Comparison of ENCODE assay signal across 9 mouse cellular contexts in genomic region chr17:14960520-14960919, GRCm38 (mm10). TPM values are rescaled to one million over a fixed set of nuclear protein-coding genes. Genes with fewer than 3 reads are reported as not detected.
DNase-seq lines count a peak whose midpoint lies in the region; TF ChIP-seq lines count a peak whose summit lies in the region.
"Had no signal": no experiment of that assay in that cellular context is flagged by ENCODE, and none has a peak within 500 bp of the region (broad histone marks: within the 10 kb centered on the region; RNA-seq: fewer than 3 reads in every experiment).

No protein-coding gene starts in this region.

- no peak overlapping the region for H3K27ac ChIP-seq in embryonic fibroblast, embryonic 13.5 days (ENCODE audit: insufficient read depth, low read length)
- peak overlapping the region; percentile 88 for H3K27ac ChIP-seq in hindbrain, embryonic 10.5 days

- WGBS in hindbrain, embryonic 10.5 days: under 1% methylated on average over 21 of the region's 23 CpGs

- TF ChIP-seq POLR2A in embryonic fibroblast, embryonic 13.5 days (IDR thresholded peaks at IDR 0.05; ENCODE audit: low read depth, low read length): no peak

- peak overlapping the region; percentile 100 for H3K4me3 ChIP-seq in embryonic fibroblast, embryonic 13.5 days (ENCODE audit: insufficient read depth, low read length)
- H3K4me3 ChIP-seq in hindbrain, embryonic 10.5 days: peak overlapping the region; percentile 77

- H3K9me3 ChIP-seq in hindbrain, embryonic 10.5 days: no peaks in the 10 kb centered on the region

- peaks cover 11% of the 10 kb centered on the region for H3K36me3 ChIP-seq in hindbrain, embryonic 10.5 days

- H3K27me3 ChIP-seq in hindbrain, embryonic 10.5 days (ENCODE audit: insufficient read depth, poor library complexity, severe bottlenecking): no peaks in the 10 kb centered on the region

- no peak for TF ChIP-seq CTCF in embryonic fibroblast, embryonic 13.5 days (IDR thresholded peaks at IDR 0.05; ENCODE audit: borderline replicate concordance, insufficient read depth, low read length)

- DNase-seq in adrenal gland, adult 18-20 months (ENCODE audit: low spot score in 2 of 2): peak; percentile 31 to 40
- DNase-seq in adrenal gland, adult 2 months: no peak
- DNase-seq in ZHBTc4 (ENCODE audit: low read depth, low spot score): peak; percentile 32
- DNase-seq in hindbrain, embryonic 10.5 days (ENCODE audit: low spot score): peak; percentile 26
- peak; percentile 48 for DNase-seq in liver
- peak; percentile 49 for DNase-seq in neural tube, embryonic 10.5 days (ENCODE audit: extremely low spot score, low spot score)
- DNase-seq in thymus, postnatal 36 days: peak; percentile 32 to 52

- no peaks in the 10 kb centered on the region; the same call in 1 of the 2 replicates for H3K4me1 ChIP-seq in embryonic fibroblast, embryonic 13.5 days (ENCODE audit: control insufficient read depth, insufficient read depth, low read length)
- peaks cover 12% of the 10 kb centered on the region for H3K4me1 ChIP-seq in hindbrain, embryonic 10.5 days (replicated peaks)

RNA-seq across cellular contexts. Expression of gene Phf10, which starts 0.6 kb away (rescaled TPM):
- 10 to 100 TPM; 39.0 to 57.3 TPM for total RNA-seq in adrenal gland, adult 18-20 months (2021)
- total RNA-seq in adrenal gland, adult 2 months (2021): 10 to 100 TPM; 45.2 to 59.4 TPM
- polyA plus RNA-seq in adrenal gland, adult 2 months (2012; rRNA removed): 4.8 and 6.8 TPM in 2 replicates
- 92.6 and 136 TPM in 2 replicates for polyA plus RNA-seq in embryonic fibroblast, embryonic 13.5 days (2011; ENCODE audit: insufficient read length, low read depth, missing spikeins)
- polyA plus RNA-seq in hindbrain, embryonic 10.5 days (2016; fragmentation: Nextera tagmentation; extraction: Ambion mirVana): 24.5 and 32.5 TPM in 2 replicates

RNA-seq across cellular contexts. Expression of gene 1600012H06Rik, which starts 17.5 kb away (rescaled TPM):
- 10 to 100 TPM; 23.8 to 34.6 TPM for total RNA-seq in adrenal gland, adult 18-20 months (2021)
- 10 to 100 TPM; 27.6 to 33.1 TPM for total RNA-seq in adrenal gland, adult 2 months (2021)
- polyA plus RNA-seq in adrenal gland, adult 2 months (2012; rRNA removed): 13.2 and 23.8 TPM in 2 replicates
- polyA plus RNA-seq in embryonic fibroblast, embryonic 13.5 days (2011; ENCODE audit: insufficient read length, low read depth, missing spikeins): 35.5 and 43.6 TPM in 2 replicates
- polyA plus RNA-seq in hindbrain, embryonic 10.5 days (2016; fragmentation: Nextera tagmentation; extraction: Ambion mirVana): 28.1 TPM in 2 replicates

RNA-seq across cellular contexts. Expression of gene Wdr27, which starts 17.6 kb away (rescaled TPM):
- 1 to 10 TPM; 1.9 to 3.5 TPM for total RNA-seq in adrenal gland, adult 18-20 months (2021)
- 1 to 10 TPM; 3.3 to 6.3 TPM for total RNA-seq in adrenal gland, adult 2 months (2021)
- 10.9 and 21.1 TPM in 2 replicates for polyA plus RNA-seq in adrenal gland, adult 2 months (2012; rRNA removed)
- polyA plus RNA-seq in embryonic fibroblast, embryonic 13.5 days (2011; ENCODE audit: insufficient read length, low read depth, missing spikeins): 1.7 and 3.3 TPM in 2 replicates
- polyA plus RNA-seq in hindbrain, embryonic 10.5 days (2016; fragmentation: Nextera tagmentation; extraction: Ambion mirVana): 4.9 and 8.9 TPM in 2 replicates

RNA-seq across cellular contexts. Expression of gene 9030025P20Rik, which starts 17.7 kb away (rescaled TPM):
- total RNA-seq in adrenal gland, adult 18-20 months (2021): 1 to 10 TPM; 5.0 to 5.4 TPM
- total RNA-seq in adrenal gland, adult 2 months (2021): 1 to 10 TPM; 4.4 to 6.6 TPM
- polyA plus RNA-seq in adrenal gland, adult 2 months (2012; rRNA removed): 4.0 and 6.3 TPM in 2 replicates
- 5.3 and 6.7 TPM in 2 replicates for polyA plus RNA-seq in embryonic fibroblast, embryonic 13.5 days (2011; ENCODE audit: insufficient read length, low read depth, missing spikeins)
- polyA plus RNA-seq in hindbrain, embryonic 10.5 days (2016; fragmentation: Nextera tagmentation; extraction: Ambion mirVana): 10.7 and 11.1 TPM in 2 replicates

RNA-seq across cellular contexts. Expression of gene Gm3417, which starts 18.1 kb away (rescaled TPM):
- not detected for total RNA-seq in adrenal gland, adult 18-20 months (2021)
- not detected for total RNA-seq in adrenal gland, adult 2 months (2021)
- polyA plus RNA-seq in adrenal gland, adult 2 months (2012; rRNA removed): 2.5 TPM in 1 of 2 replicates, not detected in the other
- polyA plus RNA-seq in embryonic fibroblast, embryonic 13.5 days (2011; ENCODE audit: insufficient read length, low read depth, missing spikeins): not detected in 2 replicates
- 1.8 TPM in 1 of 2 replicates, not detected in the other for polyA plus RNA-seq in hindbrain, embryonic 10.5 days (2016; fragmentation: Nextera tagmentation; extraction: Ambion mirVana)
- polyA plus RNA-seq: large intestine, adult 2 months had no signal
